Mouse (Mus musculus) lung, postnatal 36 days (tissue): ENCODE results near the gene Fam187b.
A peak's percentile ranks its signal among the peaks of the same experiment; 100 is the strongest.

Source experiments
- DNase-seq: peaks from one replicate; pipeline ENCODE4 v3.0.0; 2022; ENCODE audit warnings: mixed read lengths

The Fam187b gene

GRCm38 (mm10) chr7:30958866-30959487 lies 14.6 kb upstream of the Fam187b start:
- no peak for DNase-seq

- no peak for DNase-seq
Measured at GRCm38 (mm10) chr7:30959786-30960349, 13.7 kb upstream of the Fam187b start.

GRCm38 (mm10) chr7:30962862-30963261 lies 10.7 kb upstream of the Fam187b start:
- DNase-seq, result no peak

GRCm38 (mm10) chr7:30964366-30964765 lies 9.2 kb upstream of the Fam187b start:
- DNase-seq, result no peak

- no peak for DNase-seq
Measured at GRCm38 (mm10) chr7:30965677-30966076, 7.9 kb upstream of the Fam187b start.

- DNase-seq, result no peak
Measured at GRCm38 (mm10) chr7:30966657-30967056, 6.9 kb upstream of the Fam187b start.

GRCm38 (mm10) chr7:30968611-30969010 lies 5.0 kb upstream of the Fam187b start:
- no peak for DNase-seq

- no peak for DNase-seq
Measured at GRCm38 (mm10) chr7:30969174-30969573, 4.4 kb upstream of the Fam187b start.

- no peak for DNase-seq
Measured at GRCm38 (mm10) chr7:30971901-30972300, 1.7 kb upstream of the Fam187b start.

GRCm38 (mm10) chr7:30972426-30973250 lies 952 bp upstream of the Fam187b start:
- DNase-seq, result peak; percentile 14

GRCm38 (mm10) chr7:30973251-30973500 lies 414 bp upstream of the Fam187b start, which contains the start of gene Lsr:
Gene Lsr (minus strand): TSS chr7:30973464.
- peak; percentile 76 for DNase-seq

- DNase-seq, result no peak
Measured at GRCm38 (mm10) chr7:30981703-30982102, 8.1 kb downstream of the Fam187b start.

GRCm38 (mm10) chr7:30985357-30985756 lies 11.8 kb downstream of the Fam187b start:
- DNase-seq, result no peak

- no peak for DNase-seq
Measured at GRCm38 (mm10) chr7:30988519-30989162, 15.1 kb downstream of the Fam187b start.

- no peak for DNase-seq
Measured at GRCm38 (mm10) chr7:30992148-30992547, 18.6 kb downstream of the Fam187b start.

GRCm38 (mm10) chr7:30993986-30994385 lies 20.4 kb downstream of the Fam187b start:
- no peak for DNase-seq

GRCm38 (mm10) chr7:30996491-30996890 lies 22.9 kb downstream of the Fam187b start:
- no peak for DNase-seq

GRCm38 (mm10) chr7:31000505-31001020 lies 27.0 kb downstream of the Fam187b start:
- DNase-seq, result peak; percentile 88

- DNase-seq, result peak; percentile 80
Measured at GRCm38 (mm10) chr7:31002650-31003049, 29.1 kb downstream of the Fam187b start.

- no peak for DNase-seq
Measured at GRCm38 (mm10) chr7:31007775-31008174, 34.2 kb downstream of the Fam187b start.

GRCm38 (mm10) chr7:31008175-31008574 lies 34.6 kb downstream of the Fam187b start:
- peak; percentile 32 for DNase-seq

GRCm38 (mm10) chr7:31008889-31009288 lies 35.3 kb downstream of the Fam187b start:
- DNase-seq, result no peak

GRCm38 (mm10) chr7:31012971-31013370 lies 39.4 kb downstream of the Fam187b start:
- DNase-seq, result no peak
